Mouse (Mus musculus) olfactory bulb, adult 2 months (tissue): Measurements from ENCODE around the gene Tnip1. TPM values are rescaled to one million over a fixed set of nuclear protein-coding genes. Genes with fewer than 3 reads are reported as not detected.

Source experiments
- H3K27ac ChIP-seq: fragments of 200-500 bp; 2 replicates; pipeline ENCODE4 v1.5.1; 2012; ENCODE audit warnings: low read depth, low read length; ENCODE audit not compliant: insufficient read depth
- H3K4me1 ChIP-seq: fragments of 200-500 bp; 2 replicates; pipeline ENCODE4 v1.6.1; 2012; ENCODE audit warnings: low read length; ENCODE audit not compliant: control insufficient read depth, insufficient read depth
- H3K4me3 ChIP-seq: fragments of 200-500 bp; 2 replicates; pipeline ENCODE4 v1.5.1; 2012; ENCODE audit warnings: mild to moderate bottlenecking, low read depth, low read length, moderate library complexity; ENCODE audit not compliant: insufficient read depth
- CTCF ChIP-seq: fragments of 200-500 bp; IDR thresholded peaks from 2 replicates; pipeline ENCODE4 v1.5.1; 2012; ENCODE audit warnings: low read depth, mild to moderate bottlenecking, low read length, moderate library complexity; ENCODE audit not compliant: insufficient read depth
- POLR2A ChIP-seq: fragments of 200-500 bp; IDR thresholded peaks from 2 replicates; pipeline ENCODE4 v1.6.1; 2012; ENCODE audit warnings: mild to moderate bottlenecking, low read depth, low read length, moderate library complexity; ENCODE audit not compliant: insufficient read depth
- WGBS: fragments of 180-500 bp; shearing (Covaris S2); methylation state at CpG from one replicate; pipeline ENCODE4 v1.1.7; 2018; 5-methylcytosine and 5-hydroxymethylcytosine counted together
- polyA plus RNA-seq: library from polyadenylated mRNA; stranded (reverse); fragments of >200 nt; gene quantifications from 2 replicates; pipeline ENCODE4 v1.2.4, GENCODE M21; 2012; ENCODE audit warnings: low replicate concordance; ENCODE audit not compliant: missing spikeins, insufficient read depth, insufficient read length

The Tnip1 gene
- polyA plus RNA-seq, 1 experiment, result 110 TPM

DNA sequence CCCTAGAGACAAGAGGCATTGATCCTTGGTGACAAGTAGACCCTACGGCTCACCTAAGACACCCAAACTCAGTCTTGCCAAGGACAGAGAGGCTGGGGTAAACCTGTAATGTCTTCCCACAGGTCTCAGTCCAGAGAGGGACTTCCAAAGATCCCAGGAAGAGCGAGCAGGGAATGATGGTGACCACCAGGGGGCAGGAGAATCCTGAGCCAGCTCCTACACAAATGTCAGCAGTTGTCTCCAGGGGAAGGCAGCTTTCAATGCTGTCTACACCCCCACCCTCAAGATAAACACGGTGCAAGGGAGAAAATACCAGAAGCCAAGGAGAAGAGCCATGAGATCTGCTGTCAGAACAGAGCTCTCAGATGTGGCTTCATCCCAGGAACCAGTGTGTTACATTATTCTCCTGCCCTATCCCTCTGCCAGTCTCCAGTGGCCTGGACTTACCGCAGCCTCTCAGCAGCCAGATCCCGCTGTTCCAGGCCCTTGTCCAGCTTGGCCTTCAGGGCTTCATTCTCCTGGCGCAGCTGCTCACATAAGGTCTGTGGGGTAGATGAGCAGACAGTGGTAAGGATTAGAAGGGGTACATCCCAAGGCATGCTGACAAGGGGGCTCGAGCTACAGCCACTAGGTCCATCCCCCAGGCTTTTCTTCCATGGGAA lies 32.3 kb downstream of the Tnip1 start:
- no peak for TF ChIP-seq POLR2A
- TF ChIP-seq CTCF, result peak; percentile 35; the same call in 1 of the 2 replicates
- H3K4me1 ChIP-seq, result no peaks in the 10 kb centered on the region
- 60% methylated on average over 7 of the region's 7 CpGs for WGBS
- H3K4me3 ChIP-seq, result no peak overlapping the region
- no peak overlapping the region for H3K27ac ChIP-seq

DNA sequence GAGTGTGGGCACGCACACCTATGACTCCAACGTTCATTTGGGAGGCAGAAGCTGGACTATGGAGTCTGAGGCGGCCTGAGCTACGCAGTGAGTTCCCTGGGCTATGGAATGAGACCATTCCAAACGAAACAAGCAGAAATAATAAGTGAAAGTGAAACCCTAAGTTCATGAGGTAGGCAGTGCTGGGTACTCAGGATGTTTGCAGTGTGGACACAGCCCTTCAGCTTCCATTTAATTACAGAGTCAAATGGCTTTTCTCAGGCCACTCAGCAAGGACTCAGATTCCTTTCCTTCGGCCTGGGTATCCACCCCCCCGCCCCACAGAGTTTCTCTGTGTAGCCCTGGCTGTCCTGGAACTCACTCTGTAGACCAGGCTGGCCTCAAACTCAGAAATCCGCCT lies 33.0 kb downstream of the Tnip1 start:
- TF ChIP-seq CTCF (no peak), POLR2A (no peak)
- H3K27ac ChIP-seq, result no peak overlapping the region
- H3K4me1 ChIP-seq, result no peaks in the 10 kb centered on the region
- no peak overlapping the region for H3K4me3 ChIP-seq
- WGBS, result 90% methylated on average over 8 of the region's 8 CpGs

- H3K27ac ChIP-seq, result no peak overlapping the region
- H3K4me3 ChIP-seq, result no peak overlapping the region
- no peak for TF ChIP-seq POLR2A
- TF ChIP-seq CTCF, result no peak
- 88% methylated on average over 6 of the region's 6 CpGs for WGBS
- H3K4me1 ChIP-seq, result no peaks in the 10 kb centered on the region
Observed at GRCm38 (mm10) chr11:54929290-54929689, 33.4 kb downstream of the Tnip1 start.

- 68% methylated on average over 7 of the region's 7 CpGs for WGBS
- Histone ChIP-seq H3K4me1 (no peaks in the 10 kb centered on the region), H3K27ac (no peak overlapping the region), H3K4me3 (no peak overlapping the region)
- no peak for TF ChIP-seq CTCF
- TF ChIP-seq POLR2A, result no peak
Observed at GRCm38 (mm10) chr11:54928886-54929285, 33.8 kb downstream of the Tnip1 start.

DNA sequence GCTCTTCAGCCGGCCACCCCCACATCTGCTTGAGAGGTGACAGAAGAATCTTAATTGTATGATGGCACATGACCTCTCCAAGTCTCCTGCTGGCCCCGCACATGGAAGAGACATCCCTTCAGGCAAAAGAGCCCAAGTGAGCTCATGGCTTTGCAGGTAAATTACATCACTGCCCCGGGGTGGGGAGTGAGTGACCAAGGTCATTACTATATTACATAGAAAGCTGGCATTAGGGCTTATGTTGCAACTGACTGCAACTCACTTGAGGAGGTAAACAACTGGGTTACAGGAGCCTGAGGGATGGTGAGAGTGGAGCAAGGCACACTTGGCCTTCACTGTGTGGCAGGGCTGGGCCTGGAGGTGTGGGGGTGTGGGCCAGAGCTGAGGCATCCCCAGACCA lies 34.5 kb downstream of the Tnip1 start:
- H3K27ac ChIP-seq, result no peak overlapping the region
- H3K4me1 ChIP-seq, result no peaks in the 10 kb centered on the region
- no peak overlapping the region for H3K4me3 ChIP-seq
- WGBS, result 80% methylated on average over 3 of the region's 3 CpGs
- TF ChIP-seq CTCF (no peak), POLR2A (no peak)

DNA sequence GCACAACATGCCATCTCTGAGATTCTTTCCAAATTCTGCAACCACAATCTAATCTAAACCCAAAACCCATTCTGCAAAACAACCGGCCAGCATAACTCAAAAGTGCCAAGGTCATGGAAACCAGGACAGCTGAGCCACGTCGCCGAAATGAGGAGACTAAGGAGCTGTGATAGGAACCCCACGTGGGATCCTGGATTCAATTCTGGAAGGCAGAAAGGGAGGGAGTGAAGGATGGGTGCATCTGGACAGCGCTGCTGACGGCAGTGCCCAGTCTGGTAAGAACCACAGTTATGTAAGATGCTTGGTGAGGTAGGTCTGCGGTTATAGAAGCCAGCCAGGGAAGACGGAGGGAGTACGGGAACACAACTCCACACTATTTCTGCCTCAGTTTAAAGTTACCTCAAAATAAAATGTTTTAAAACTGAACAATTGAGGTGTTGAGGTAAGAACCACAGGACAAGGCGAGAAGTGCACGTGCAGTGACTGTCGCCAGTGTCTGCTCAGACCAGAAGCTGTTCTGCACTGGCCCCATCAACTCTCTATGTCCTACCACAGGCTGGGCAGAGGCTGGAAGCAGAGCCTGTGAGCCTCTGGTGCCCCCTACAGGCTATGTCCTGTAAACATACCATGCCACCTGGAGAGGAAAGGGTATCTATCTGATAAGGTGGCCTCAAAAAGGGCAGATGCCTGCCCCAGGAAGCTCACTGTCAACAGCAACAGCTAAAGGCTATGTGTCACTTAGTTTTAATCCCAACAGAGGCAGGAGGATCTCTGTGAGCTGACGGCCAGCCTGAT lies 35.2 kb downstream of the Tnip1 start:
- Histone ChIP-seq H3K27ac (no peak overlapping the region), H3K4me1 (no peaks in the 10 kb centered on the region), H3K4me3 (no peak overlapping the region)
- 85% methylated on average over 14 of the region's 14 CpGs for WGBS
- TF ChIP-seq CTCF (0 out of 2 replicates have a peak, but pooled peaks have one; percentile 43), POLR2A (no peak)

- no peak for TF ChIP-seq POLR2A
- no peak for TF ChIP-seq CTCF
- no peaks in the 10 kb centered on the region for H3K4me1 ChIP-seq
- H3K4me3 ChIP-seq, result no peak overlapping the region
- WGBS, result 93% methylated on average over 14 of the region's 14 CpGs
- H3K27ac ChIP-seq, result no peak overlapping the region
Observed at GRCm38 (mm10) chr11:54924145-54924544, 38.6 kb downstream of the Tnip1 start.

GRCm38 (mm10) chr11:54922488-54922887 lies 40.2 kb downstream of the Tnip1 start:
- WGBS, result 97% methylated on average over 3 of the region's 3 CpGs
- Histone ChIP-seq H3K4me1 (no peaks in the 10 kb centered on the region), H3K27ac (no peak overlapping the region), H3K4me3 (no peak overlapping the region)
- TF ChIP-seq POLR2A, result no peak
- TF ChIP-seq CTCF, result no peak

DNA sequence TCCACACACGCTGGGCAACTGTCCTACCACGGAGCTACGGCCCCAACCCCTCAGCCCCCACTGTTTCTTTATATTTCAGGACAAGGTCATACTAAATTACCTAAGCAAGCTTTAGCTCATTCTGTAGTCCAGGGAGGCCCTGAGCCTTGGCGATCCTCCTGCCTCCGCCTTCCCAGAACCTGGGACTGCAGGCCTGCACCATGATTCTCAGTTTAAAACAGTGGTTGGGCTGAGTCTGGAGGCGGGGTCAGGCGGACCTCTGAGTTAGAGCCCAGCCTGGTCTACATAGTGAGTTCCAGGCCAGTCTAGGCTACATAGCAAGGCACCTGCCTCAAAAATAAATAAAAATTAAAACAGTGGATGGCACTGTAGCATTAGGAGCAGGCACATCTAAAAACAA lies 40.9 kb downstream of the Tnip1 start:
- no peak overlapping the region for H3K4me3 ChIP-seq
- TF ChIP-seq CTCF, result no peak
- no peak for TF ChIP-seq POLR2A
- no peak overlapping the region for H3K27ac ChIP-seq
- H3K4me1 ChIP-seq, result no peaks in the 10 kb centered on the region
- WGBS, result 66% methylated on average over 7 of the region's 7 CpGs
